Mouse (Mus musculus): ENCODE measurements around the gene Zic1. TPM values are rescaled to one million over a fixed set of nuclear protein-coding genes. Genes with fewer than 3 reads are reported as not detected.

Zic1 gene
- polyA plus RNA-seq, 1 experiment: 0.28 TPM

DNA sequence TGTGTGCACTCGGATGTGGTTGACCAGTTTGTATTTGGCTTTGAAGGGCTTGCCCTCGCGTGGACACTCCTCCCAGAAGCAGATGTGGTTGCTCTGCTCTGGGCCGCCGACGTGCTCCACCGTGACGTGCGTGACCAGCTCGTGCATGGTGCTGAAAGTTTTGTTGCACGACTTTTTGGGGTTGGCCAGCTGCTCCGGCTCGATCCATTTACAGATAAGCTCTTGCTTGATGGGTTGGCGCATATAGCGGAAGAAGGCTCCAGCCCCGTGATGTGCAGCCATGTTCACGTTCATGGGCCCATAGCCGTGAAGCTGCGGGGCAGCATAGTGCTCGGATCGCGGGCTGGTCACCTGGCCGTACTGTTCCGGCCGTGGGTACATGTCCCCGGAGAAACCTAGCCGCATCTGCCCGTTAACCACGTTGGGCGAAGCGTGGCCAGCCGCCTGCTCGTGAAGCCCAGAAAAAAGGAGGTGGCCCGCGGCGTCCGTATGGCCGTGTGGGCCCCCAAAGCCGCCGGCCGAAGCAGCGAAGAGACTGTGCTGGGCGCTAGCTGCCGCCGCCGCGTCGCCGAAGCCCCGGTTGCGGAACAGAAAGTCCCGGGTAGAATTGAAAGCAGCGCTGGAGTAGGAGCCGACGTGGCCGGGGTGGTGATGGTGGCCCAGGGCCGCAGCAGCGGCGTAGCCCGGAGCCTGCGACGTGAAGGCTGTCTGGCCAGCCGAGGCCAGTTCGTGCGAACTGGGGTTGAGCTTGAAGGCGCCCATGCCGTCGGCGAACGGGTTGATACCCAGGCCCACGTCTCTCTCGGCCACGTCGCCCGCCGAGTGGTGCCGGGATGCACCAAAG, 1.3 kb downstream of the Zic1 start:
- WGBS: 3% methylated on average over 77 of the region's 77 CpGs
- peaks cover 5% of the 10 kb centered on the region; the same call in 1 of the 2 replicates for H3K4me1 ChIP-seq (replicated peaks; ENCODE audit: control insufficient read depth, insufficient read depth, low read length)
- no peak for TF ChIP-seq CTCF (IDR thresholded peaks at IDR 0.05; ENCODE audit: borderline replicate concordance, control insufficient read depth, extremely low read depth, insufficient read depth, low read length, poor library complexity)
- no peak for TF ChIP-seq POLR2A (IDR thresholded peaks at IDR 0.05; ENCODE audit: control insufficient read depth, extremely low read depth, insufficient read depth, low read length, poor library complexity)
- no peak for DNase-seq
- H3K27me3 ChIP-seq (ENCODE audit: control insufficient read depth, insufficient read depth, low read length): peaks cover 22% of the 10 kb centered on the region; the same call in 1 of the 2 replicates
- no peaks in the 10 kb centered on the region for H3K36me3 ChIP-seq (ENCODE audit: control insufficient read depth, insufficient read depth, low read length)
- H3K27ac ChIP-seq (ENCODE audit: control insufficient read depth, insufficient read depth, low read length): no peak overlapping the region
- no peak overlapping the region for H3K4me3 ChIP-seq (ENCODE audit: control insufficient read depth, insufficient read depth, low read length)

DNA sequence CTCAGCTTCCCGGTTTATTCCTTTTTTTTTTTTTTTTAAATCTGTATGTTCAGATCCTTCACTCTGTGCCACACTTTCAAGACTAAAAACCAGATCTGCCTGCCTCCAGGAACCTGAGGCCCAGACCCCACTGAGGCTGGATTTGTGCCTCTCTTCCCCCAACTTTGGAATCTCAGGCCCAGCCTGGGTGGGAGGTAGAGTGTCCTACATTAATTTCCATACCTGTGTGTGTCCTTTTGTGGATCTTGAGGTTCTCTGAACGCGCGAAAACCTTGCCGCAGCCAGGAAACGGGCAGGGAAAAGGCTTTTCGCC, 1.8 kb downstream of the Zic1 start:
- H3K4me3 ChIP-seq (ENCODE audit: control insufficient read depth, insufficient read depth, low read length): no peak overlapping the region
- WGBS: 3% methylated on average over 7 of the region's 7 CpGs
- DNase-seq: no peak
- peaks cover 22% of the 10 kb centered on the region; the same call in 1 of the 2 replicates for H3K27me3 ChIP-seq (ENCODE audit: control insufficient read depth, insufficient read depth, low read length)
- H3K36me3 ChIP-seq (ENCODE audit: control insufficient read depth, insufficient read depth, low read length): no peaks in the 10 kb centered on the region
- TF ChIP-seq CTCF (IDR thresholded peaks at IDR 0.05; ENCODE audit: borderline replicate concordance, control insufficient read depth, extremely low read depth, insufficient read depth, low read length, poor library complexity) (no peak), POLR2A (IDR thresholded peaks at IDR 0.05; ENCODE audit: control insufficient read depth, extremely low read depth, insufficient read depth, low read length, poor library complexity) (no peak)
- H3K4me1 ChIP-seq (replicated peaks; ENCODE audit: control insufficient read depth, insufficient read depth, low read length): peaks cover 5% of the 10 kb centered on the region; the same call in 1 of the 2 replicates
- no peak overlapping the region for H3K27ac ChIP-seq (ENCODE audit: control insufficient read depth, insufficient read depth, low read length)

DNA sequence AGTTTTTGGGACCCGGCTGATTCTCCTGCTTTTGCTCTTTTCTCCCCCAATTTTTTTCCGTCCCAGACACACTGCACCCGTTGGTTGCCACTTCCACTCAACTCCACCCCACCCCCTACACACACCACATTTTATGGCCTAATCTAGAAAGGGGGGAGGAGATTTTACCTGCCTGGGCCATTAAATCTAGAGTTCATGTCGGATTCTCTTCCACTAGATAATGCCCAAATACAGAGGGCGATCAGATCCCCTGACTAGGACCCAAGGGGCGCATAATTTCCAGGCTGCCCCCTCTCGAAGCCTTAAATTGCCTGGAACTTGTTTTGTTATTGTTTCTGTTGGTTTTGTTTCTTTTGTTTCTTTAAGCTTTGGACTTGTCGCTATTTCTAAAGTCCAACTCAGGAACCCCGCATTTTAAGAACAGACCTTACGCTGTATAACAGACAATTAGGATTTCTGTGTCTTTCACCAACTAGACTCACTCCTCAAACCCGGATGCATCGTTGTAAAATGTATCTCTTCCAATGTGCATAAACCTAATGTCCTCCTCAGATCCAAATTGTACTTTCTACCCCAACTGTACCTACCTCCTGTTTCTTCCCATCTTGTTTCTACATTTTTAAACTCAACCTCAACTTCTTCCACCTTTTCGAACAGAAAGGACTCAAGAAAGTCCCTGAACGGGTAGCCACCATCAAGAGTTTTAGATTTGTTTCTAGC, 2.4 kb downstream of the Zic1 start:
- Histone ChIP-seq H3K4me1 (replicated peaks; ENCODE audit: control insufficient read depth, insufficient read depth, low read length) (peaks cover 5% of the 10 kb centered on the region; the same call in 1 of the 2 replicates), H3K27ac (ENCODE audit: control insufficient read depth, insufficient read depth, low read length) (no peak overlapping the region), H3K4me3 (ENCODE audit: control insufficient read depth, insufficient read depth, low read length) (no peak overlapping the region), H3K36me3 (ENCODE audit: control insufficient read depth, insufficient read depth, low read length) (no peaks in the 10 kb centered on the region), H3K27me3 (ENCODE audit: control insufficient read depth, insufficient read depth, low read length) (peaks cover 22% of the 10 kb centered on the region; the same call in 1 of the 2 replicates)
- WGBS: 14% methylated on average over 14 of the region's 14 CpGs
- no peak for DNase-seq
- no peak for TF ChIP-seq CTCF (IDR thresholded peaks at IDR 0.05; ENCODE audit: borderline replicate concordance, control insufficient read depth, extremely low read depth, insufficient read depth, low read length, poor library complexity)
- no peak for TF ChIP-seq POLR2A (IDR thresholded peaks at IDR 0.05; ENCODE audit: control insufficient read depth, extremely low read depth, insufficient read depth, low read length, poor library complexity)

DNA sequence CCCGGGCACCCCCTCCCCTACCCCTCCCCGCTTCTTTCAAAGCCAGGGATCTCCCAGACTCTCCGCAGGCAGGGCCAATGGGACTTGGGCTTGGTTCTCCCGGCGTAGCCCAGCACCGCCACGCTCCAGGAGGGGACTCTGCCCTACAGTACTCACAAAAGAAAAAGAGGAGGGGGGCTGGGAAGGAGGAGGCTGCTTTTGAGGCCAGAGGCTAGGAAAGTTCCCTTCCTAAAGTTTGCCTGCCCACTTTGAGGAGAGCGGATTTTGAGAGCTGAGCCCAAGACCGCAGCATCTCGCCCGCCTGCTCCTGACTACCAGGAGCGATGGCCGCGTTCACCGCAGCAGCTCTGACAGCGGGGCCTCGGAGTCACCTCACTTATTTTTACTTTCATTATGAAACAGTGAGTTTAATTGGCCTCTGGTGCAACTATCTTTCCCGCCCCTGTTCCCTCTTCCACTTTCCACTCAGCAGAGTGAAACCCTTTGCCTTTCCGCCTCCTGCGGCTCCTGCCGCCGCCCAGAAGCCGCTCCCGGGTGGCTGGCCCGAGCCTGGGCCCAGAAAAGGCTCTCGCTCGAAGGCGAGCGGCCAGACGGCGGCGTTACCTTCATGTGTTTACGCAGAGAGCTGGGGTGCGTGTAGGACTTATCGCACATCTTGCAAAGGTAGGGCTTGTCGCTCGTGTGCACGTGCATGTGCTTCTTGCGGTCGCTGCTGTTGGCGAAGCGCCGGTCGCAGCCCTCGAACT, 3.6 kb downstream of the Zic1 start, which contains the start of gene Zic4:
Gene Zic4 (plus strand): TSS at position 558 of the 746 bp plus-strand sequence.
- no peaks in the 10 kb centered on the region for H3K36me3 ChIP-seq (ENCODE audit: control insufficient read depth, insufficient read depth, low read length)
- no peak within 1 kb of the TSS for H3K27ac ChIP-seq (ENCODE audit: control insufficient read depth, insufficient read depth, low read length)
- H3K4me3 ChIP-seq (ENCODE audit: control insufficient read depth, insufficient read depth, low read length): peak within 1 kb of the TSS; percentile 7; the same call in 1 of the 2 replicates
- no peak for DNase-seq
- peaks cover 5% of the 10 kb centered on the region; the same call in 1 of the 2 replicates for H3K4me1 ChIP-seq (replicated peaks; ENCODE audit: control insufficient read depth, insufficient read depth, low read length)
- TF ChIP-seq POLR2A (IDR thresholded peaks at IDR 0.05; ENCODE audit: control insufficient read depth, extremely low read depth, insufficient read depth, low read length, poor library complexity): no peak
- TF ChIP-seq CTCF (IDR thresholded peaks at IDR 0.05; ENCODE audit: borderline replicate concordance, control insufficient read depth, extremely low read depth, insufficient read depth, low read length, poor library complexity): no peak
- WGBS: 5% methylated on average over 45 of the region's 45 CpGs
- peaks cover 22% of the 10 kb centered on the region; the same call in 1 of the 2 replicates for H3K27me3 ChIP-seq (ENCODE audit: control insufficient read depth, insufficient read depth, low read length)

DNA sequence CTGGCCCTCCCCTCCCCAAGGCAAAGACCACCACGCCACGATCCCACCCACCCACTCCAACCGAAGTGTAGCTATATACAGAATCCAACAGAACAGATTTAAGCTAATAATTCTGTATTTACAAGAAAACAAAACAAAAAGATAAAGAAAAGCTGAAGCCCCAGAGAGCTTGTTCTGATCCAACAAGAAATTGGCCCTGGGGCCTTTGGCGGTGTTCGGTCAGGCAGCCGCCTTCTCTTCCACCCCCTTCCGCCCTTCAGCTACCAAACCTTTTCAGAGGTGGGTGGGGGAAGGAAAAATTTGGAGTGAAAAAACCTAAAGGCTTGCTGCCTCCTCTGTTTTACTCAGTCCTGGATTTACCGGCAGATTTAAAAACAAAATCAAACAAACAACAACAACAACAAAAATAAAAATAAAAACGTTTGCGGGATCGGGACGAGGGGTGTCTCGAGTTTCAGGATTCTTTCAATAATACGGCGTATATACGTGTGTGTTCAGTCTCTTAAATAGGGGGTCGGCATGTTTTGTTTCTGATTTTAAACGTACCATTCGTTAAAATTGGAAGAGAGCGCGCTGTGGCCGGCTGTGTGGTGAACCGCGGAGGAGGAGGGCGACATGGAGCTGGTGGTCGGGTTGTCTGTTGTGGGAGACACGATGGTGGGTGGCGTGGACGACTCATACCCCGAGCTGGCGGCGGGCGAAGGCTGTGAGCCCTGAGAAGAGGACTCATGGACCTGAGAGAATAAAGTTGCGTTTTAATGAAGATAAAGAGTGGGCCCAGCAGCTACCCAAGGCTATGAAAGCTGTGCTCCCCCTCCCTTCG, 4.4 kb downstream of the Zic1 start:
- Histone ChIP-seq H3K4me3 (ENCODE audit: control insufficient read depth, insufficient read depth, low read length) (no peak overlapping the region), H3K4me1 (replicated peaks; ENCODE audit: control insufficient read depth, insufficient read depth, low read length) (peaks cover 5% of the 10 kb centered on the region; the same call in 1 of the 2 replicates), H3K27me3 (ENCODE audit: control insufficient read depth, insufficient read depth, low read length) (peaks cover 22% of the 10 kb centered on the region; the same call in 1 of the 2 replicates), H3K27ac (ENCODE audit: control insufficient read depth, insufficient read depth, low read length) (no peak overlapping the region), H3K36me3 (ENCODE audit: control insufficient read depth, insufficient read depth, low read length) (no peaks in the 10 kb centered on the region)
- DNase-seq: no peak
- no peak for TF ChIP-seq POLR2A (IDR thresholded peaks at IDR 0.05; ENCODE audit: control insufficient read depth, extremely low read depth, insufficient read depth, low read length, poor library complexity)
- WGBS: 7% methylated on average over 35 of the region's 35 CpGs
